Mouse (Mus musculus): ENCODE results near the gene Dbp. TPM values are rescaled to one million over a fixed set of nuclear protein-coding genes. Genes with fewer than 3 reads are reported as not detected.

Gene Dbp
- total RNA-seq, 4 experiments from 2014 or later = 72.2 to 183 (median 152) TPM

DNA sequence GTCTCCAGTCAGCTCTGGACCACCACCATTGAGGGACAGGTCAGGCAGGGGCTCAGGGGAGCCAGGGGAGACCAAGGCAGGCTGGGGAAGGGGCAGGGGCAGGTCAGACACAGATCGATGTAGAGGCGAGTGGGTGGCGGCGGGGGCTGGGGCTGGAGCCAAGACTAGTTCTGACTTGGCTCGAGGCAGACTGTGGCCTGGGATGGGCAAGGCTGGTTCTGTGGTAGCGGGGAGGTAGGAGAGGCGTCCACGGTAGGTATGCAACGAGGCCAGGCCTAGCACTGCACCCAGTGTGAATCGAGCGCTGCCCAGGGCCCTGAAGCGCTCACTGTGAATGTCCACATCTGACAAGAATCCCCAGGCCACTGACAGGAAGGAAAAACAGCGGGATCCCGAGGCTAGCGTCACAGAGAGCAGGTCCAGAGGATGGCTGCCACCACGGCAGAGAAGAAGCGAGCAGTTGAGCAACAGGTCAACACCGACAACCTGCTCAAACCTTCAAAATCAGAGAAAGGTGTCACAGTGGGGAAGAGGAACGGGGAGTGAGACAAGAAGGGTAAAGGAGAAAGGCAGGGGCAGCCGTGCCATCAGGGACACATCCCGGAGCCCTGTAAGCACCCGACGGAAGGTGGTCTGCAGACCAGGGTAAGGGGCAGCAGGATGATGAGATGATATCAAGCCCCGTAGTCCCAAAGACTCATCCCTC lies 6.6 kb downstream of the Dbp start:
- DNase-seq (ENCODE audit: low spot score) = no peak

DNA sequence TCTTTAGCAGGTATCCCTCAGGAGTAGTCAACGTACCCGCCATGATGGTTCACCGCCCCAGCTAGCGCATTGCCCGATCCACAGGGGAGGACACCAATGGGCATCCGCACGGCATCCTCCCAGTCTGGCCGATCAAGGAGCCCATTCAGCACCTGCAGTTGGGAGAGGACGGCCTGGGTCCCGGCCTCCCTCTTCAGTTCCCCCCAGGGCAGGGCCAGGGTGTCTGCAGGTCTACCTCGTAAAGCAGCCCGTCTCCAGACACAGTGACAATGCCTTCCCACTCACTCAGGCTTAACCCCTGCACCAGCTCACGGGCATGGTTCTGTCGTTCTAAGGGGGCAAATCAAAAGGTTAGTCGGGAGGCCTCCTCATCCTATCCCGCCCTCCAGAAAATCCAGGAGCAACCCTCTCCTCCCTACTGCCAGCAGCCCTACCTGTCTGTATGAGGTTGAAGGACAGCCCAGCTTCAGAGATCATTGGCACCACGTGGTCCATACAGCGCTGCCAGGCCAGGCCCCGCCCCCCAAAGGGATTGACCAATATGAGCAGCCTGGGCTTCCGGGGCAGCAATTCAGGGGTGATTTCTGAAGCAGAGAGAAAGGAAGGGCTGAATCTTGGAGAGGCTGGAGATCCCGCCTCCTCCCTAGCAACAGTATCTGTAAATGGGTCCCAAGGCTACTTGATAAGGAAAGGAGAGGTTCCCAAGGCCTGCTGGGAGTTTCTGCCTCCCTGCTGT lies 7.3 kb downstream of the Dbp start:
- no peak for DNase-seq (ENCODE audit: low spot score)

DNA sequence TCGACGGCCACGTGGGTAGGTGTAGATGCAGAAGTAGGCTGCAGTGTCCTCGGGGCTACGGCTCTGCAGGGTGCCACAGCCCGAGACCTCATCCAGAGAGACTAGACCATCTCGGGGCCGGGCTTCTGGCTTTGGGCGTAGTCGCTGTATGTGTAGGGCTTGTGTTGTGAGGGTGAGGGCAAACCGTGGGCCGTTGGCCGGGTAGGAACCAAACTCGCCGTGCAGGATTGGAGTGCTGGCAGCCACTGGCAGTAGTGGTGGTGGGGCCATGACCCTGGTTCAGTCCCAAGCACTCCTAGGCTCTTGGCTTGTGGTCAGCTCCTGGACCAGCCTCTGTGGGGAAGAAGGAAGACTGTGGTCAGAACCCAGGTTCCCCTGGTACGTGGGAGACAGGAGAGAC lies 8.5 kb downstream of the Dbp start:
- no peak for DNase-seq (ENCODE audit: low spot score)

DNA sequence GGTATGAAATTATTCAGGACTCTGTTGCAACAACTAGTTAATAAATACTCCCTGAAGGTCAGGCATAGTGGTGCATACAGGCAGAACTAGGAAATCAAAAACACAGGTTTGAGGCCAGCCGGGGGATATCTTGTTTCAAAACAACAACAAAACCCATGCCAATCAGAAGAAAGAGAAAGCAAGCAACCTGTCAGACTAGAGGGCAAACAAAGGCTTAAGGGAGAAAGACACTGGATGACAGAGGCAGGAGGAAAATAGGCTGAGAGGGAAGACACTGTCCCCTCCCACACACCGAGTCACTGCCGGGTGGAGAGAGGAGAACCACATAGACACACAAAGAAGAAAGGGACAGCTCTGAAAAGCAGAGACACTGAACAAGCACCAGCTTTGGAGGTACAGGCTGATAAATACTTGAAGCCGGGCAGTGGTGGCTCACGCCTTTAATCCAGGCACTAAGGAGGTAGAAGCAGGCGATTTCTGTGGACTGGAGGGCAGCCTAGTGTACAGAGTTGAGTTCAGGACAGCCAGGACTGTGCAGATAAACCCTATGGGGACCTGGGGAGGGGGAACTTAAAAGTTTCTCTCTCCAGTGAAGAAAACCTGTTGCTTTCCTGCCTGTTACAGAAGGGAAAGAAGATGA lies 9.1 kb downstream of the Dbp start:
- DNase-seq (ENCODE audit: low spot score) = no peak

DNA sequence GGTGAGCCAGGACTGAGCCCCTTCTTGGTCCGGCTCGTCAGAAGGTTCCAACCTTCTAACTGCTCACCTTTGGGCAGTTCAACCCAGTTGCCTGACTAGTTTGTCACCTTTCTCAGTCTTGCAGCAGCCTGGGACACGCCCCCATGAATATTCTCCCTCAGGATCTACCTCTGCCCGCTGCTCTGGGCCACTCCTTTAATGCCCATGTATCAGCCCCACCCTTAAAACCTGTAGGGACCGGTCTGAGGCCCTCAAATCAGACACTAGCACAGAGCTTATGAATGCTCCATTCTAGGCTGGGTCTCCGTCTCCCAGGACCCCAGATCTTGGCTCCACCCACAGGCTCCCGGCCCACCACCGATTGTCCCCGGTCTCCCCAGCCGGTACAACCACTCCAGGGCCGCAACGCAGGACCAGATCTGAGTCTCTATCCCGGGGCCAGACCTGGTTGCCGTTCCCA lies 9.8 kb downstream of the Dbp start:
- no peak for DNase-seq (ENCODE audit: low spot score)

DNA sequence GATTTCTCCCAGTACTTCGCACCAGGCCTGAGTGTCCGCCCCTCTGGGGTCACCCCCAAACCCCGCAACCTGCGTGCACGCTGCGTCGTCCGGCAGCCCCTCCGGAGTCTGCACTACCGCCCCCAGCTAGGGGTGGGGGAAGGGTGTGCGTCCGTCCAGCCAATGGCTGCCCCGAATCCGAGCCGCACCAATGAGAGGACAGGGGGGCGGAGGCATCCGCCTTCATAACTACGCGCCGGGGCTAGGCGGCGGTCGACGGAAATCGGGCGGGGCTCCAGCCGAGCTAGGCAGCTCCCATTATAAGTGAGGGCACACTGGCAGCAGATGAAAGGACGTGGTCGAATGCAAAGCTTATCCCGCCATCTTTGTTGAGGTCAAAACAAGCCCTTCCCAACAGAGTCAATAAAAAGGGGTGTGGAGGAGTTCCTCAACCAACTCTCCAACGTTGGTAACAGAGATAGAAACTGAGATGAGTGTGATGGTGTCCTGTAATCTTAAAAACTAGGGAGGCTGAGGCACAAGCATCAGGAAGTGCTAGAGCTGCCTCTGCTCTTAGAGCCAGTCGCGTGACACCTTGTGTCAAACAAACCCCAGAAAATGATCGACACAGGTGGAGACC lies 10.3 kb downstream of the Dbp start, which contains the start of gene Rpl18:
Gene Rpl18 (plus strand): TSS at position 368 of the 619 bp plus-strand sequence.
- peak; percentile 97 for DNase-seq (ENCODE audit: low spot score)

DNA sequence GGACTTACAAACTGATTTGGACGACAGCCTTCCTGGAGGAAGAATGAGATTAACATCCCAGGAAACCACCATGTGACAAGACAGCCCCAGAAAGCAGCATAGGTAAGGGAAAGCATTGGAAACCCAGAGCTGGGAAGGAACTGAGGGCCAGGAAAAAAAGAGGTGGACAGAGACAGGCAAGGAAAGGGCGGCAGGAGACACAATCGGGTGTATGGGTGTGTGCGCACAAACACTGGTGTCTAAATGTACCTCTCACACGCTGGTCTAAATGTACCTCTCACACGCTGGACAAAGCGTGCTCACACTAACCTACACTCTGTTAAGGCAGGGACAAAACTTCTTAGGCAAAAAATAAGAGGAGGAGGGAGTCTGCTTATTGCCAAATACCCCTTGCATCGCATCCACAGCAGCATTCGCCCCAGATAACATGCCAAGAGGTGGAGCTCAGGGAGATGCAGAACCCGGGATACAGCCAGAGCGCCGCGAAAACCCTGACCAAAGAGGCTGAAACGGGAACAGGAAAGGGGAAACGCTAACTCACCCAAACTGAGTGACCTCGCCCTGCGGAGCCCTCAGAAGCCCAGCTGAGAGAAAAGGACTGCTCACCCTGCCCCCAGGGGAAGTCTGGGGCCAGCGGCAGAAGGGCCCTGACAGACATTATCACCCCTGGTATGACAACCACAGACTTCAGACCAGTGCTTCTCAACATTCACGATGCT lies 11.0 kb downstream of the Dbp start:
- no peak for DNase-seq (ENCODE audit: low spot score)

DNA sequence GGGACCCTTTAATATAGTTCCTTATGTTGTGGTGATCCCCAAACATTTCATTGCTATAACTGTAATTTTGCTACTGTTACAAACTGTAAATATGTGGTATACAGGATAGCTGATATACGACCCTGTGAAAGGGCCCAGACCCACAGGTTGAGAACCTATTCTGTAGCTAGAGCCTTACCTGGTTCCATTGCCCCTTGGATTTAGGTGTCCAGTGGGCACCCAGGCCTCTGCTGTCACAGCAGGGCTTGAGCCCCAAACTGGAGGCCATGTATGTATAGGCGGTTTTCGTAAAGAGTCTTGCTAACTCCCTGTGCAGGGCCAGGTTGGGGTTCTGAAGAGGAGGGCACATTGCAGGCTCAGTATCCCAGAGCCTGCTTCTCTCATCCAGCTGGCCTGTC lies 11.6 kb downstream of the Dbp start:
- no peak for DNase-seq (ENCODE audit: low spot score)

DNA sequence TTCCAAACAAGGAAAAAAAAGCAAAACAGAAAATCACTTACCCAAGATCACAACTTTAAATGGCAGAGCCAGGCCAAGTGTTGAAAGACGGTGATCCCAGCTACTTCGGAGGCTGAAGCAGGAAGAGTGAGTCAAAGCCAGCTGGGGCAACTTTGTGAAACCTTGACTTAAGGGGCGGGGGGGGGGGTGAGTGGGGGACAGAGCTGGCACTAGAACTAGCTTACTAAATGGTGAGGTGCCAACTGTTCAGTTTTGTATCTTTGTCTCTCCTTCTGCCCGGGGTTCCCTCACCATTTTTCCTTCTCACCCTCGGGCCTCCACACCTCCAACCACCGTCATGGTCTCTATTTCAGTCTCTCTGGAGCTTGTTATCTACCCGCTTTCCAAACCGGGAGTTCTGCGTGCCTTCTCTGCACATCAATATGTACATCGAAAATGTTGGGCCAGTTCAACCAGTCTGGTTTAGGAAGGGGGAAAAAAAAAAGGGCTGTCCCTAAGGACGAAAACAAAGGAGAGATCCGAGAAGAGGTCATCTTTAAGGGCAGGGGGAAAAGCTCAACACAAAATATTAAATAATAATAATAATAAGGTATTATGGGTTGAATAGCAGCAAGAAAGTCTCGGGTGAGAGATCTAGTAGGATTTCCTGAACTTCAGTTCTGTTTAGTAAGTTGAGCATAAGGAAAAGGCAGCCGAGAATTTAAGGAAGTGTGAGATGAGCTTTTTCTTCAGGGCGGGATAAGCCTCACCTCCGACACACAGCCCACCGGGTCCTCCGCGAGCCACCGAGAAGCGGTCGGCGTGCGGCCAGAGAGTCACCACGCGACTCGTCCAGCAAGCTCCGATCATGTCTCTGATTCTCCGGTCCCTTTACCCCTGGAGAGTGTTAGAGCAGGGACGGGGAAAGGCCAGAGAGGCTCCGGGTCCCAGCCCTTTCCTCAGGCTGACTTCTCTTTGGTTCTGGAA lies 12.3 kb downstream of the Dbp start:
- DNase-seq (ENCODE audit: low spot score) = no peak

DNA sequence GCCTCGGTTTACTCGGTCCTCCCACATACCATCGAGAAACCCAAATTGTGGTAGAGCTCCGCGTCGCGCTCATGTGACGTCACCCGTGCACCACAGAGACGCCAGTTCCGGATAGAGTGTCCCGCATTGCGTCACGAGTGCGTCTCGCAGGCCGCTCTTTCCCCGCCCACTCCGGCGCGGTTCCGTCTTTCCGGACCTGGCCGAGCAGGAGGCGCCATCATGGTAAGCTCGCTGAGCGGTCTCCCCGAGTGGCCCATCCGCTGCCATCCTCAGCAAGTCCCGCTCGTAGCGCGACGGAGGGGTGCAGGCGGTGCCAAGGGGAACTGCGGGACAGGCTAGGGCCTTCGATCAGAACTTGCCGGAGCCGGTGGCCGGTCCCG lies 13.0 kb downstream of the Dbp start, which contains the start of gene Sphk2:
Gene Sphk2 (minus strand): TSS at position 85 of the 380 bp plus-strand sequence.
- peak; percentile 98 for DNase-seq (ENCODE audit: low spot score)

DNA sequence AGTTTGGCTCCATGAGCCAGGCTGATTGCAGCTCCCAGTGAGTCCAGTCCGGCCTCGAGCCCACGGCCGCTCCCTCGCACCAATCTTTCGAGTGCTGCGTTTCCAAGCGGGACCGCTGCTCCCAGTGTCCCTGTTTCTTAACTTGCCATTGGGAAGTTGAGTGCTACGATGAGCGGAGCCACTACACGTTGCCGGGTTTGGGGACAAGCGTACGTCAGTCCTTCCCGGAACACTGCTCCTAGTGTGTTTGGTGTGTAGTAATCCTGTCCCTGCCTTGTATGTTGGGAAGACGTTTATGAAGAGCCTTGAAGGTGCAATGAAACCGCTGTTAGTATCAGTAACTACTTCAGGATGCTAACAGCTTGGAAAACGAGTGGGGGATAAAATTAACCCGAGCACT lies 13.4 kb downstream of the Dbp start:
- no peak for DNase-seq (ENCODE audit: low spot score)

DNA sequence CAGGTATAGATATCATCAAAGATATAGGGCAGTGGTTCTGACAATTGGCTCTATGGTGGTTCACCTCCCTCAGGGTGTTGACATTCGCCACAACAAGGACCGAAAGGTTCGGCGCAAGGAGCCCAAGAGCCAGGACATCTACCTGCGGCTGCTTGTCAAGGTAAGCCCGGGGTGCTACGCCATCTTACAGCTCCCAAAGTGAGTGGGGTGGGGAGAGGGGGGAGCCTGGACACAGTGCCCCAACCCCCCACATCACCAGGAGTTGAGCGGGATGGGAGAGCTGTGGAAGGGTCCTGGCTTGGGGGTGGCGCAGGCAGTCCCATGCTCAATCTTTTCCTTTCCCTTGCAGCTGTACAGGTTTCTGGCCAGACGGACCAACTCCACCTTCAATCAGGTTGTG lies 14.3 kb downstream of the Dbp start:
- no peak for DNase-seq (ENCODE audit: low spot score)

DNA sequence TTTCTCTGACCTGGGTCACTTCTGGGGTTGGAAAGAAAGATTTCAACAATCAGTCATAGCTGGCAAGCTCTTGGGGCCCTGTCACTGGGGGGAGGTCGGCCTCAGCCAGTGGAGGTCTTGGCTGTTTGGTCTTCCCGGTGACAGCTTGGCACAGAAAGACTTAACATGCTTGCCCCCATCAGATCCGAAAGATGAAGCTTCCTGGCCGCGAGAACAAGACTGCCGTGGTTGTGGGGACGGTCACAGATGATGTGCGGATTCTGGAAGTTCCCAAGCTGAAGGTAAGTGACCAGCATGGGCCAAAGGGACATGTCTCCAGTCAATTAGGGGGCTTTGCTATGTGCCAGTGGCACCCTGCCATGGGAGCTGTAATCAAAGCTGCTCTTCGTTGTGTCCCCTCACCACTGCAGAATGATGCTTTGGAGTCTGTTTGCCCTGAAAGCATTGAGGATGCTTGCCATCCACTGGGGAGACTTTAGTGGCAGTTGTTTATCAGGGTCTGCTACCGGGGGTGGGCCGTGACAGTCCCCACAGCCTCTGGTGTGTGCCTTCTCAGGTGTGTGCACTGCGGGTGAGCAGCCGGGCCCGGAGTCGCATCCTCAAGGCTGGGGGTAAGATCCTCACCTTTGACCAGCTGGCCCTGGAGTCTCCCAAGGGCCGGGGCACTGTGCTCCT lies 15.0 kb downstream of the Dbp start:
- no peak for DNase-seq (ENCODE audit: low spot score)

DNA sequence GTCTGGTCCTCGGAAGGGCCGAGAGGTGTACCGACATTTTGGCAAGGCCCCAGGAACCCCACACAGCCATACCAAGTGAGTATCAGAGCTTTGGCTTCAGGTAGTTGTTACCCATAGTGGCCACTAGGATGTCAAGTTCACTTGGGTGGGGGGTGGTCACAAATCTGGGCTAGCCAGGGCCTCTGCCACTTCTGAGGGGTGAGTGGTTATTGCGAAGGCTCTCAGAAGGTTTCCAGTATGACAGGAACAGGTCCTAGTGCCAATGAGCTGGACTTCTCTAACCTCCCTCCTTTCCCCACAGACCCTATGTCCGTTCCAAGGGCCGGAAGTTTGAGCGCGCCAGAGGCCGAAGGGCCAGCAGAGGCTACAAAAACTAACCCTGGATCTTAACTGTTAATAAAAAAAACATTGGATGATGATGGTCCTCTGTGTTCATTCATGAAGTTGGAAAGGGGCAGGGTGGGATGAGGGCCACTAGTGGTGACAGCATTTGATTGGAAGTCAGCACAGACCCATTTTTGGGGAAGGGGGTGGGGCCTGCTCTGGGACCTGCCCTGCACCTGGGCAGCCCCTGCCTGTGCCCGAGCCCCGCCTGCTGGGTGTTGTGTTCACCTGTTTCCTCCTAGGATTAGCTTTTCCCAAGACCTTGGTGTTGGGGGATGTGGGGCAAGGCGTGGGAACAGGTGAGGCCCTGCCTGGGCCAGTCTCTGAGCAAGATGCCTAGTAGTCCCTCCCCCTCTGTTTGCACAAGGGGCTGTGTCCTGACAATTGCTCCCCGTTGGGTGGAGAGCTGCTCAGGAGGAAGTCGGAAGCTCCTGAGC lies 15.7 kb downstream of the Dbp start, which contains the start of gene Fam83e:
Gene Fam83e (plus strand): TSS at position 800 of the 821 bp plus-strand sequence.
- no peak for DNase-seq (ENCODE audit: low spot score)

DNA sequence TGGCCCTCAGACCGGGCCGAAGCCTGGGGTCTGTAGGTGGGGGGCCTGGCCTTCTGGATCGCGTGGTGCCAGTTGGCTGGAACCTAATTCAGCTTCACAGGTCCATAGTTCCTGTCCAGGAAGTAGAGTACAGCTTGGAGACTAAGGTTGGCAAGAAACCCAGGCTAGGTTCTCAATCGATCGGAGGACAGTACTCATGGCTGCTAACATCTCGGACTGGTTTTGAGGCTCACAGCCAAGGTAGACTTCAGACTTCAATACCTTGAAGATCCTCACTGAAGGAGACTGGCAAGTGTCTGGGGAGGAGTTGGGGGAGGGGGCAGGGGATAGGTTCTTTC lies 16.3 kb downstream of the Dbp start:
- DNase-seq (ENCODE audit: low spot score) = no peak

DNA sequence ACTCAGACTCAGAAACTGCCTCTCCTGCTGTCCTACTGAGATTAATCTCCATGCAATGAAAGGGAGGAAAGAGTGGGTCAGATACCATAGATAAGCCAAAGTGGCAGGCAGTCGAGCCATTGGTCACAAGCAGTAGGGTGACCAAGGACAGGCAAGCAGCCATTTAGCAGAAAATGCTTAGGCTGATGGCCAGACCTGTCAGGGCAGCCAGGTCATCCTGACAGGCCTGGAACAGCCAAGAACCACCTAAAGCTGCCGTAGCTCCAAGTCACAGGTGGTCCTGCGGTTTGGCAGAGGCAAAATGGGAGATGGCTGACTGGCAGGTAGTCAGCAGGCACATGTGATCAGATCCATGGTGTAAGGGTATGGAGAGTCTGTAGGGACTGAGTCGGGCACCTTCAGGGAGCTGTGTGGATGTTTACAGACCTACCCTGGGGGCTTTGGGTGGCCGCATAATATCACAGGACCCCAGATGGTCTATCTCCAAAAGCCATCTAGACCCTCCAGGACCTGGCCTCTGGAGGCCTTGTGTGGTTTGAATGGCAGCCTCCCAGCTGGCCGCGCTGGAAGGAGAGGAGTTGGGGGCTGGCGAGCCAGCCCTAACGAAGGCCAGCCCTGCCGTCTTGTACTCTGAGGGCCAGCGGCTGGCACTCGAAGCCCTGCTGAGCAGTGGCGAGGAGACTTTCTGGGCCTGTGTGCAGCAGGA lies 16.9 kb downstream of the Dbp start:
- DNase-seq (ENCODE audit: low spot score) = no peak

DNA sequence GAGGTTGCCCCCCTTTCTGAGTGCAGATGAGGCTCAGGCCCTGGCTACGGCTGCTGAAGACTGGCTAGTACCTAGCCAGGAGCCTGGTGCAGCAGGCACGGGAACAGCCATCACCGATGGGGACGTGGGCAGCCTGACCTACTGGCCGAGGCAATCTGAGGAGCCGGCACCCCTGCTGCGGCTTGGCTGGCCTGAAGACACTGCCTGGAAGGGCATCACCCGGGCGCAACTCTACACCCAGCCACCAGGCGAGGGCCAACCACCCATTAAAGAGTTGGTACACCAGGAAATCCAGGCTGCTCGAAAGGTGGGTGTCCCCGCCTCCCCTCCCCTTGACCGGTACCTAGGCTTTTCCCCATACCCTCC lies 17.4 kb downstream of the Dbp start:
- DNase-seq (ENCODE audit: low spot score) = no peak

DNA sequence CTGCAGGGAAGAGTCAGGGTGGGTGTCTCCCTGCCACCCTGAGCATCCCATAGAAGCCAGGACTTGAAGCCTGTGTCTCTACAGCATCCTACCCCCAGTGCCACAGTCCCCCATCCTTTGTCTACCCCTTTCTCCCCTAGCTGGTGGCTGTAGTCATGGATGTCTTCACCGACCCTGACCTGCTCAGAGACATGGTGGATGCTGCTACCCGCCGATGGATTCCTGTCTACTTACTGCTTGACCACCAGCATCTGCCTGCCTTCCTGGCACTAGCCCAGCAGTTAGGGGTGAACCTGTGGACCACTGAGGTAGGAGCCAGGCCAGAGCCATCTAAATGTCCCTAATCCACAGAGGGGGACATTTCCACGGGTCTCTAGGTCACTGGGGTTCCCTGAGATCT lies 18.4 kb downstream of the Dbp start:
- no peak for DNase-seq (ENCODE audit: low spot score)

All from heart, adult 8-10 months (tissue).